Mouse (Mus musculus): ENCODE data around the gene Cd69. TPM values are rescaled to one million over a fixed set of nuclear protein-coding genes. Genes with fewer than 3 reads are reported as not detected.

The Cd69 gene
- polyA plus RNA-seq, 1 experiment: not detected

DNA sequence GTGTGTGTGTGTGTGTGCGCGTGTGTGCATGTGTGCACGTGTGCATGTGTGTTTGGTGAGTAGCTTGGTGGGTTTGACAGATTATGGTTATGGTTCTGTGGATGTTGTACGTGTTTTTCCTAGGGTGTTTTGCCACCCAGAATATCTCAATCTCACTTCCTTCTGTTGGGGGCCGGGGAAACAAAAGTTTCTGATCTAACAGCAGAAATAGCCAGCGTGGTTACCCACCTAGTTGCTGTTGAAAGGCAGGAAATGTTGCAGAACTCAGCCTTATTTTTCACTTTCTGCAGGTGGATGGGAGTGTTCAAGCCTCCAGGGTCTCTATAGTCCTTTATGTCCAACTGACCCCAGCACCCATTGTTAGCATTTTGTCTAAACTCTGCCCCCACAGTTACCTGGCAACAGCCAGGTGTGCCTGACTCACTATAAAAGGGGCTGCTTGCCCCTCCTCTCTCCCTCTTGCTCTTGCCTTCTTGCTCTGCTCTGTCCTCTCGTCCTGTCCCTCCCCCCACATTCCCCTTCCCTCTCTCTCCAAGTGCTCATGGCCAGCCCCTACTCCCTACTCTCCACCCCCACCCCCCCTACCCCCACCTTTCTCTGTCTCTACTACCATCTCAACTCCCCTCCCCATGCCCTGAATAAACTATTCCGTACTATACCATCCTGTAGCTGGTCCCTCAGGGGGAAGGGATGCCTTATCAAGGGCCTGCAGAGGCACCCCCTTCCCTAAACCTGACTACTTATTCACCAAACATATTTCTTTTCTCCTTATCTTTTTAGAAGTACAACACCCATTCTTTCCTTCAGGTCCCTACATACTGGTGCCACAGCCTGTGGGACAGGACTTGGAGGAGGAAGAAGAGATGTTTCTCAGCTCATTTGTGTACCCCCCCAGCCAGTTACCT lies 40.5 kb downstream of the Cd69 start:
- no peak for TF ChIP-seq GATA1 (IDR thresholded peaks at IDR 0.05; ENCODE audit: low read length)

DNA sequence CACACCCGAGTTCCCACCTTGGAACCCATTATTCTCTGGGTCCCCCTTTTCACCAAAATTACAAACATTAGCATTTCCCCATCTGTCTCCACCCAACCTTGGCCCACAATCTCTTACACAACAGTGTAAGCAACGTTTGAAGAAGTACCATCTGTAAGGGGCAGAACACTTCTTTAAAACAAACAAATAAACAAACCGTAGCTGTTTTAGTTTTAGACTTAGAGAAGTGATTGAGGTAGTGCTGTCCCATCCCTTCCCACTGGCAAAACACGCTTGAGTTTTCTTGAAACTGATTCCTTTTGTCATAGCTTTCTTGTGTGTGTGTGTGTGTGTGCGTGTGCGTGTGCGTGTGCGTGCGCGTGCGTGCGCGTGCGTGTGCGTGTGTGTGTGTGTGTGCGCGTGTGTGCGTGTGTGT lies 41.3 kb downstream of the Cd69 start:
- no peak for TF ChIP-seq GATA1 (IDR thresholded peaks at IDR 0.05; ENCODE audit: low read length)

DNA sequence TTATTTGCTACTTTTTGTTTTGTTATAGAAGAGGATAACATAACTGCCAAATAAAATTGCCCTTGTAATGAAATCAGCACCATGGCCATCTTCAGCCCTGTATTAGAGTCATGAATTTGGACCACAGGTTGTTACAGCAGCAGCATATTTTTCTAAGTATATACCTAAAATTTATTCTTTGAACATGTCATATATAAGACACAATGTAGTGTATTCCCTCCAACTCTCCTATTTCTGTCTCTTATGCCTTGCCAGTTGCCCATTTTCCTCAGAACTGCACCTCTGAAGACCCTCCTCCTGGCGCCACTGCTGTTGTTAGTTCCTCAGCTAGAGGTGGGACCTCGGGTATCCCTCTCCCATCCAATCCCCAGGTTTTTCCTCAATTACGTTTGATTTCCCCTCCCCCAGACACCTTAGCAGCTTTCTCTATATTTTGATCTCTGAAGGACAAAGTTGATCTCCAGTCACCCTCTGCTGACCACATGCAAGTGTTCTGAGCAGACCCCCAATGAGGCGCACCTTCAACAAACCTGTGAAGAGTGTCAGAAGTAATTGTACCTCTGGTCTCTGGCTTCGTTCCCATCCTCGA lies 41.8 kb downstream of the Cd69 start:
- TF ChIP-seq GATA1 (IDR thresholded peaks at IDR 0.05; ENCODE audit: low read length): no peak

DNA sequence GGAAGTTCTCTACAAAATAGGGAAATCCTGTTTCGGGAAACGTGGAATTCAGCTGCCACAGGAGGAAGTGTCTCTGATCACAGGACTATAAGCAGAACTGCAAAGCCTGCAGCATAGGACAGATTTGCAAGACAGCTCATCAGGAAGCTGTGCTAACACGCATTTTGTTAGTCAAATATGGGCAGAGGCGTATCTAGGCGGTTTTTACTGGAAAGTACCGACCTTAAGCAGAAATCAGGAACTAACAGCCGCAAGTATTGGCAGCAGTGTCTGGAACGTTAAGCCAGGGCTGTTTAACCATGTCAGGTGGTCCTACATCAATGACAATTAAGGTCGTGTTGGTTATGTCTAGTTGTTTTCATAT lies 42.4 kb downstream of the Cd69 start:
- no peak for TF ChIP-seq GATA1 (IDR thresholded peaks at IDR 0.05; ENCODE audit: low read length)

- no peak for TF ChIP-seq GATA1 (IDR thresholded peaks at IDR 0.05; ENCODE audit: low read length)
These were observed 43.0 kb downstream of the Cd69 start for GRCm38 (mm10) chr6:129232005-129232841.

DNA sequence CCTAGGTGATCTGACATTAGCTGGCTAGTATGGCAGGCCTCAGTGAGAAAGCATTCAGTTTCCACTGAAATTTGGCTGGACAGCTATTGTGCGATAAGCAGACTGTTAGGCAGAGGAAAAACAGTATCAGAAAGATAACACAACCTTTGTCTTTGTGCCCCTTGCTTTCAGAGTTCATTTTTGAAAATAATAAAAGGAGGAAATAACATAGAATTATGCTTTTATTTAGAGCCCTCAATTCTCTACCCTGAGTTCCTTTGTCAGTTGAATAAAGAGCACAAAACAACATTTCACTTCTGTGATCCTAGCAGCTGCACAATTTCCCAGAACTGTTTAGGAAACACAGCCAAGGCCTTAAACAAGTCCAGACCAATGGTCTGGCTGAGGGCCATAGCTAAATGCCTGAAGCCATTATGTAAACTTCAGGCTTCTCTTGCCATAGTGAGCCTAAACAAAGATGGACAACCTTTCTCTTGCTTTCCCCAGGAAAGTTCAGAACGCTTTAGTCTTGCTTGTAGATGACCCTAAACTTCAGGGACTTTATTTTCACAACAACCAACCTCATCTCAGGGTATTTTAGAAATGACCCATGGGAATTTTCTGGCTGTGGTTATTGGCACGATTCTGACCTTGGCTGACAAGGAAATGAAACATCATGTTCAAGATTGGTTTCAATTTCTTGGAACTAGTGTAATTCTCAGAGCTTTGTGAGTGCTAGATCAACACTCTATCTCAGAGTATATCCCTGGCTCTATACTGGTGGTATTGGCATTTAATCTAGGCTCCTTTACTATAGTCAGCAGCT lies 45.3 kb downstream of the Cd69 start:
- no peak for TF ChIP-seq GATA1 (IDR thresholded peaks at IDR 0.05; ENCODE audit: low read length)

- TF ChIP-seq GATA1 (IDR thresholded peaks at IDR 0.05; ENCODE audit: low read length): no peak
These were observed 46.1 kb downstream of the Cd69 start for GRCm38 (mm10) chr6:129228935-129229773.

GRCm38 (mm10) chr6:129225078-129225477 lies 50.2 kb downstream of the Cd69 start:
- TF ChIP-seq GATA1 (IDR thresholded peaks at IDR 0.05; ENCODE audit: low read length): no peak

GRCm38 (mm10) chr6:129224090-129224489 lies 51.1 kb downstream of the Cd69 start:
- no peak for TF ChIP-seq GATA1 (IDR thresholded peaks at IDR 0.05; ENCODE audit: low read length)

DNA sequence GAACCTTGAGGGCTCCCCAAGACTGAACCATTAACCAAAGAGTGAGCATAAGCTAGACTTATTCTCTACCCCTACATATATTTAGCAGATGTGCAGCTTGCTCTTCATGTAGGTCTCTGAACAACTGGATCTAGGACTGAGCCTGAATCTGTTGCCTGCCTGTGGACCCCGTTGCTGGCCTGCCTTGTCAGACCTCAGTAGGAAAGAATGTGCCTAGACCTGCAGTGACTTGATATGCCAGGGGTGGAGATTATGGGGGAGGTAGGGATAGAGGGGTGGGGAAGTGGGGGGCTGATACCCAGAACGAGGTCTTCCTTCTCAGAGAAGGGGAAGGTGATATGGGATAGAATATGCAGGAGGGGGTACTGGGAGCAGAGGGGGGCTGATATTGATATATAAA lies 51.6 kb downstream of the Cd69 start:
- no peak for TF ChIP-seq GATA1 (IDR thresholded peaks at IDR 0.05; ENCODE audit: low read length)

DNA sequence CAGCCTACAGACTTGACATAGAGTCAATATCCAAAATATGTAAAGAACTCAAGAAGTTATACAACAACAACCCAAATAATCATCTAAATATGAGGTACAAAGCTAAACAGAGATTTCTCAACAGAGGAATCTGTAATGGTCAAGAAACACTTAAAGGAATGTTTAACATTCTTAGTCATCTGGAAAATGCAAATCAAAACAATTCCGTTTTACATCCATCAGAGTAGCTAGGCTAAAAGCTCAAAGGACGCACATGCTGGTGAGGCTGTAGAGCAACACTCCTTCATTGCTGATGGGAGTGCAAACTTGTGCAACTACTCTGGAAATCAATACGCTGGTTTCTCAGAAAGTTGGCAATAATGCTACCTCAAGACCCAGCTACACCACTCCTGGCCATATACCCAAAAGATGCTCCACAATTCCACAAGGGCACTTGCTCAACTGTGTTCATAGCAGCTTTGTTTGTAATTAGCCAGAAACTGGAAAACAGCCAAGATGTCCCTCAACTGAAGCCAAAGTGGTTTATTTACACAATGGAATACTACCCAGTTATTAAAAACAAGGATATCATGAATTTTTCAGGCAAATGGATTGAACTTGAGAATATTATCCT lies 52.9 kb downstream of the Cd69 start:
- no peak for TF ChIP-seq GATA1 (IDR thresholded peaks at IDR 0.05; ENCODE audit: low read length)

DNA sequence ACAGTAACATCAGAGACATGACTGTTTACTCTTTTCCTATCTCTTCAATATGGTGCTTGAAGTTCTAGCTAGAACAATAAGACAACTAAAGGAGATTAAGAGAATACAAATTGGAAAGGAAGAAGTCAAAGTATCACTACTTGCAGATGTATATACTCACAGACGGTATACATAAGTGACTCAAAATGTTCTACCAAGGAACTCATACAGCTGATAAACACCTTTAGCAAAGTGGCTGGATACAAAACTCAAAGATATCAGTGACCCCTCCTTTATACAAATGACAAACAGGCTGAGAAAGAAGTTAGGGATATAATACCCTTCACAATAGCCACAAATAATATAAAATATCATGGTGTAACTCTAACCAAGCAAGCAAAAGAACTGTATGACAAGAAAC lies 54.2 kb downstream of the Cd69 start:
- TF ChIP-seq GATA1 (IDR thresholded peaks at IDR 0.05; ENCODE audit: low read length): no peak

- no peak for TF ChIP-seq GATA1 (IDR thresholded peaks at IDR 0.05; ENCODE audit: low read length)
These were observed 55.2 kb downstream of the Cd69 start for GRCm38 (mm10) chr6:129219897-129220517.
